Mouse (Mus musculus): ENCODE measurements at regions not wholly inside any gene's neighbourhood (a gene's known extent, or its start where the extent isn't known, plus 50 kb on each side); places are given as distances from the start of the nearest gene placed in this dataset.

DNA sequence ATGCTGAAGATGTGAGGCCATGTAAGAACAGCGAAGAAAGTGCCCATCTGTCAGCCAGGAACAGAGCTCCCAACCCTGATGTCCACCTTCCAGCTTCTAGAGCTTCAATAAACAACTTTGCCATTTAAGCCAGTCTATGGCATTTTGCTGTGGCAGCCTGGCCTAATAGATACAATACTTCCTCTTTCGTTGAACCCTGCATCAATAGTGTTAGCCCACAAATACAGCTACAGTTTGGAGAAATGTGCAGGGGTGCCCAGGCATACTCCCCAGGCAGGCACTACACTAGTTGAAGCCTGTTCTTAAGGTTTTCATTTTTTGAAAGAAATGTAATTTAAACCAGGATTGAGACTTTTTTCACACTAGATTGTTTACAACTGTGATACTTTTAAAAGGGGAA is 199.9 kb upstream of the Rnd3 start:
- H3K4me1 ChIP-seq (ENCODE audit: insufficient read depth, low read length) = no peaks in the 10 kb centered on the region
- TF ChIP-seq CTCF (IDR thresholded peaks at IDR 0.05) = no peak
- H3K36me3 ChIP-seq (ENCODE audit: insufficient read depth, low read length) = no peaks in the 10 kb centered on the region
- no peaks in the 10 kb centered on the region for H3K27me3 ChIP-seq (ENCODE audit: insufficient read depth, low read length)
- whole genome bisulfite sequencing = 90% methylated on average over 2 of the region's 2 CpGs
- H3K9me3 ChIP-seq (ENCODE audit: low read length) = no peaks in the 10 kb centered on the region
- no peak overlapping the region for H3K9ac ChIP-seq (replicated peaks; ENCODE audit: low read length, poor library complexity, severe bottlenecking)
- DNase-seq (ENCODE audit: low spot score) (no peak), ATAC-seq (ENCODE audit: low FRiP score) (no peak)
- no peak overlapping the region for H3K4me3 ChIP-seq (ENCODE audit: low read depth, low read length)
- no peak overlapping the region for H3K27ac ChIP-seq (ENCODE audit: low read depth, low read length)
- H3K4me2 ChIP-seq (ENCODE audit: low read depth, low read length, poor library complexity, severe bottlenecking) = no peak overlapping the region

DNA sequence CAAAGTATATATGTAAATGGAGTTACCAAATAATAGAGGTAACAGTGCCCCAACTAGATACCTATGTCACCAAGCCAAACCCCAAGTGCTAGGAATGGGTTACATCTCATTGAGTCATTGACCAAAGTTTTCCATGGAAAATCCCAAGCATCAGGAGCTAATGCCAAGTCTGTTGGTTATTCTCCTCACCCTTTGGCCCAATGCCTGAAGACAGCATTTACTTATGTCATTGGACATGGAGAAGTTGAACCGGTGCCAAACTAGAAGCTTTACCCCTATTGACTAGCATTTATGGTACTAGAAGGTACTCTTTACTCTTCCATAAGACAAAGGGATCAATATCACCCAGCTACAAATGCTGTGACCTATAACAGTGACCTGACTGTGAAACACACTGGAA is 198.2 kb upstream of the Rnd3 start:
- ATAC-seq (ENCODE audit: low FRiP score) = no peak
- no peak for TF ChIP-seq CTCF (IDR thresholded peaks at IDR 0.05)
- 95% methylated on average over 1 of the region's 1 CpGs for WGBS
- Histone ChIP-seq H3K4me1 (ENCODE audit: insufficient read depth, low read length) (no peaks in the 10 kb centered on the region), H3K9ac (replicated peaks; ENCODE audit: low read length, poor library complexity, severe bottlenecking) (no peak overlapping the region), H3K27me3 (ENCODE audit: insufficient read depth, low read length) (no peaks in the 10 kb centered on the region), H3K27ac (ENCODE audit: low read depth, low read length) (no peak overlapping the region), H3K9me3 (ENCODE audit: low read length) (no peaks in the 10 kb centered on the region), H3K36me3 (ENCODE audit: insufficient read depth, low read length) (no peaks in the 10 kb centered on the region), H3K4me2 (ENCODE audit: low read depth, low read length, poor library complexity, severe bottlenecking) (no peak overlapping the region), H3K4me3 (ENCODE audit: low read depth, low read length) (no peak overlapping the region)
- DNase-seq (ENCODE audit: low spot score) = no peak

DNA sequence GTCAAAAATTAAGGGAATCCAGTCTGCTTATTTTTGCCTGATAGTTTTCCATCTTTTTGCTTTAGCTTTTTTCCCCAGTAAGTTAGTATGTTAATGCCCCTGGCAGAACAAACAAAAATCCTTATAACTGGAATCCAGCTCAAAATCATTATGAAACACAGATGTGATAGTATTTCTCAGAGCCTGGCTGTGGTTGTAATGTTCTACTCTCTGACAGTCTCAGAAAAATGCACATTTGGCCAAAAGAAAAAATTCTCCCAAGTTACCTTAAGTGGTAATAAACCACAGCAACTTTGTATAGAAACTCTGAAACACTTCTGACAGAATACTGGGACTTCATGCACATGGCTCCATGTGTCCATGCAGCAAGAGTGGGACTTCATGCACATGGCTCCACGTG is 193.5 kb upstream of the Rnd3 start:
- Histone ChIP-seq H3K36me3 (ENCODE audit: insufficient read depth, low read length) (no peaks in the 10 kb centered on the region), H3K27ac (ENCODE audit: low read depth, low read length) (no peak overlapping the region), H3K4me1 (ENCODE audit: insufficient read depth, low read length) (no peaks in the 10 kb centered on the region), H3K4me2 (ENCODE audit: low read depth, low read length, poor library complexity, severe bottlenecking) (no peak overlapping the region), H3K9ac (replicated peaks; ENCODE audit: low read length, poor library complexity, severe bottlenecking) (no peak overlapping the region), H3K4me3 (ENCODE audit: low read depth, low read length) (no peak overlapping the region), H3K27me3 (ENCODE audit: insufficient read depth, low read length) (no peaks in the 10 kb centered on the region), H3K9me3 (ENCODE audit: low read length) (no peaks in the 10 kb centered on the region)
- 74% methylated on average over 1 of the region's 1 CpGs for WGBS
- TF ChIP-seq CTCF (IDR thresholded peaks at IDR 0.05) = no peak
- DNase-seq (ENCODE audit: low spot score) (no peak), ATAC-seq (ENCODE audit: low FRiP score) (no peak)

DNA sequence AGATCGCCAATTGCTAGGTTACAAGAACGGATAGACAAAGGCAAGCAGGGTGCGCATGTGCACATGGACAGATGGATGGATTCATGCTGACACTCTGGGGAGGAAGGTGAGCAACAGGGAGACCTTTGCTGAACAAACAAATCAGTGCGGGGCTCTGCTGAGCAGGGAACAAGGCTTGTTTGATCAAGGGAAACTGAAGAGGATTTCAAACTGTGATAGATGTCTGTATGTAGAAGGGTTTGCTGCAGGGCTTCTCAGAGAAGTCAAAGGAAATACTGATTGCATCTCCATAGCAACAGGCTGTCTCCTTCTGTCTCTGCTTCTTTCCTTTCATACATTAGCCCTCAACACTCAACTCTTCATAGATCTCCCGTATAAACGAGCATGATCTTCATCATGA is 185.5 kb upstream of the Rnd3 start:
- TF ChIP-seq CTCF (IDR thresholded peaks at IDR 0.05) = no peak
- peak; percentile 44 for ATAC-seq (ENCODE audit: low FRiP score)
- Histone ChIP-seq H3K4me1 (ENCODE audit: insufficient read depth, low read length) (0 out of 2 replicates have a peak, but pooled peaks cover 4% of the 10 kb centered on the region), H3K36me3 (ENCODE audit: insufficient read depth, low read length) (no peaks in the 10 kb centered on the region), H3K9ac (replicated peaks; ENCODE audit: low read length, poor library complexity, severe bottlenecking) (no peak overlapping the region), H3K27me3 (ENCODE audit: insufficient read depth, low read length) (no peaks in the 10 kb centered on the region), H3K4me3 (ENCODE audit: low read depth, low read length) (no peak overlapping the region), H3K27ac (ENCODE audit: low read depth, low read length) (peak overlapping the region; percentile 19; the same call in 1 of the 2 replicates), H3K4me2 (ENCODE audit: low read depth, low read length, poor library complexity, severe bottlenecking) (no peak overlapping the region), H3K9me3 (ENCODE audit: low read length) (no peaks in the 10 kb centered on the region)
- peak; percentile 42 for DNase-seq (ENCODE audit: low spot score)
- WGBS = 31% methylated on average over 6 of the region's 6 CpGs

DNA sequence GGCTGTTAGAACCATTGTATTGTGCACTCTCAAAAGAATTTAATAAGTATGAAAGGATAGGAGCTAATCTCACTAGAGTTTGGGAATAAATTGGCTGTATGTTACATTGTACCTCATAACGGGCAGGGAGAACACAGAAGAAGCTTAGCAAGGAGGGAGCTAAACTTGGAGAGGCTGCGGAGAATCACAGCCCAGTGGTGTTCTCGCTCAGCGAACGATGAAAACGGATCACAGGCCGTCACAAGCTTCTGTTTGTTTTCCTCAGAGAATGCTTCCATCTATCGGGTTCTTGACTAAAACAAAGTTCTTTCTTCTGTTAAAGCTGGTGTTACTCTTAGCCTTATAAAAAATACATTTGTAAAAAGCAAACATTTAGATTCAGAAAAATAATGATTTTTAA is 178.2 kb upstream of the Rnd3 start:
- DNase-seq (ENCODE audit: low spot score) (no peak), ATAC-seq (ENCODE audit: low FRiP score) (no peak)
- H3K27me3 ChIP-seq (ENCODE audit: insufficient read depth, low read length) = no peaks in the 10 kb centered on the region
- no peak overlapping the region for H3K4me2 ChIP-seq (ENCODE audit: low read depth, low read length, poor library complexity, severe bottlenecking)
- no peak overlapping the region for H3K27ac ChIP-seq (ENCODE audit: low read depth, low read length)
- no peak overlapping the region for H3K4me3 ChIP-seq (ENCODE audit: low read depth, low read length)
- no peak overlapping the region for H3K9ac ChIP-seq (replicated peaks; ENCODE audit: low read length, poor library complexity, severe bottlenecking)
- TF ChIP-seq CTCF (IDR thresholded peaks at IDR 0.05) = no peak
- no peaks in the 10 kb centered on the region for H3K36me3 ChIP-seq (ENCODE audit: insufficient read depth, low read length)
- 11% methylated on average over 8 of the region's 8 CpGs for WGBS
- no peaks in the 10 kb centered on the region for H3K9me3 ChIP-seq (ENCODE audit: low read length)
- H3K4me1 ChIP-seq (ENCODE audit: insufficient read depth, low read length) = no peaks in the 10 kb centered on the region

DNA sequence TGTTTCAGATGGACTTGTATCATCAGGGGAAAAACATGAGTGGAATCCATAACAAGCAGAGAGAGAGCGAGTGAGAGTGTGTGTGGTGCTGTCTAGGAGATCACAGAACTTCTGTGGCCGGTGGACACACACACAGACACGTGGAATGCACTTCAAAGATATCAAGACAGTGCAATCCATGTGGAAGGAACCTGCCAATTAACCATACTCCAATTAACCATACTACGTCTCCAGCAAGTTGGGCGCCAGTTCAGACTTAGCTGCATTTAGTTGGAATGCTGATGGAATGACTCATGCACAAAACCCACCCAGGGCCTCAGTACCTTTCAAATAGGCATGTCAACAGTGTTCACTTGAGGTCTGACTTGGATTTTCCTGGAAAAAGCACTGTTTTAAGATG is 172.8 kb upstream of the Rnd3 start:
- Histone ChIP-seq H3K36me3 (ENCODE audit: insufficient read depth, low read length) (no peaks in the 10 kb centered on the region), H3K27ac (ENCODE audit: low read depth, low read length) (no peak overlapping the region), H3K4me1 (ENCODE audit: insufficient read depth, low read length) (no peaks in the 10 kb centered on the region), H3K4me3 (ENCODE audit: low read depth, low read length) (no peak overlapping the region), H3K27me3 (ENCODE audit: insufficient read depth, low read length) (no peaks in the 10 kb centered on the region), H3K9me3 (ENCODE audit: low read length) (no peaks in the 10 kb centered on the region), H3K9ac (replicated peaks; ENCODE audit: low read length, poor library complexity, severe bottlenecking) (no peak overlapping the region), H3K4me2 (ENCODE audit: low read depth, low read length, poor library complexity, severe bottlenecking) (no peak overlapping the region)
- TF ChIP-seq CTCF (IDR thresholded peaks at IDR 0.05) = no peak
- ATAC-seq (ENCODE audit: low FRiP score) (no peak), DNase-seq (ENCODE audit: low spot score) (no peak)
- 88% methylated on average over 5 of the region's 5 CpGs for WGBS

Data from midbrain, postnatal 0 days (tissue).